Mouse (Mus musculus) kidney, adult 2 months (tissue): ENCODE measurements around the gene Ciao2a.

Experiments
- CTCF ChIP-seq: fragments of 200-500 bp; conservative IDR thresholded peaks from 2 replicates; pipeline ENCODE4 v1.5.1; 2011; ENCODE audit warnings: low read depth, mild to moderate bottlenecking, control low read depth, low read length, moderate library complexity, mixed read lengths; ENCODE audit not compliant: insufficient read depth, insufficient read length
- POLR2A ChIP-seq: fragments of 200-500 bp; IDR thresholded peaks from one replicate; pipeline ENCODE4 v1.6.1; 2011; ENCODE audit warnings: low read depth, low read length, control low read depth

- TF ChIP-seq POLR2A (no peak), CTCF (no peak)
These were observed 47.0 kb downstream of the Ciao2a start for GRCm38 (mm10) chr9:66173316-66173855.
